Mouse (Mus musculus): Measurements from ENCODE around the gene Rfc5. TPM values are rescaled to one million over a fixed set of nuclear protein-coding genes. Genes with fewer than 3 reads are reported as not detected.

Rfc5 gene
- total RNA-seq, 1 experiment: 173 TPM

DNA sequence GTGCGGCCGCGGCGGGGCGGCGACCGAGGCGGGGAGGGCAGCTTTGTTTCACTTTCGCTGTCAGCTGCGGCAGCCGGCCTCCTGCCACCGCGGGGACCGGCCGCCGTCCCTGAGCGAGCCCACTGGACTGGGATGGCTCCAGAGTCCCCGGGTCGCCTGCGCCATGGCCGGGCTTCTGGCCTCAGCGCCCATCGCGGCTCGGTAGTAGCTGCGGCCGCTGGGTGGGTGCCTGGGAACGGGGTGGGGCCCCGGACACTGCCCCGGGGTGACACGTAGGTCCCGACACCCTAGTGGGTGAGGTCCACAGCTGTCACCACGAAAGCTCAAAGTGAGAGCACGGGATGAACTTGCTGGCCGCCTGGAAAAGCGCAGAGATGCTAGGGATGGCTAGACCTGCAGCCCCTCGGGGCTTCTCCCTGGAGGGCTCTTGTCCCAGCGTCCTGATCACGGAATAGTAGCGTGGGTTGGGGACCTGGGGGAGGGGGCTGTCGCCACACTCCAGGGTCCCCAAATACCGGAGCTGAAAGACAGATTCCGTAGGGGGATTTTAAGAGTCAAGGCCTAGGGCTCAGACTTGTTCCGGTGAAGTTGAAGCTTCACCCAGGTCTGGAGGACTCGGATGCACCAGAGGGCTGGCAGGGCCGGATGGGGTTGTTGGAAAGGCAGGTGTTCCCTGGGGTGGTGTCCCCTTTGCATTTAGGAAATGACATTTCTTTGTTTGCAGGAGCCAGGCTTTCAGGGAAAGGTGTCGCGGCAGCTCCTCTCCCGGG is 31.2 kb downstream of the Rfc5 start:
- no peak for DNase-seq (ENCODE audit: low read depth, low spot score)

DNA sequence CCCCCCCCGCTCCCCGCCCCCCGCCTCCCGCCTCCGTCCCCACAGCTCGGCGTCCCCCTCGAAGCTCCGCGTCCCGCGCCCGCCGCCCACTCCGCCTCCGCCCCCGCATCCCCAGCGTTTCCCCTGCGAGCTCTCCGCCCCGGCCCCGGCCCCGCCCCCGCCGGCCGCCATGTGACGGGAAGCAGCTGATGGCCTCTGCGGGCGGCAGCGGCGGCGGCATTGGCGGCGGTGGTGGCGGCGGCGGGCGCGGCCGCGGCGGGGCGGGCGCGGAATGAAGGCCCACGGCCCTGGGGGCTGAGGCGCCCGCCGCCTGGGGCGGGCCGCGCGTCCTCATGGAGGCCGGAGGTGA is 31.7 kb downstream of the Rfc5 start, which contains the start of gene Wsb2:
Gene Wsb2, plus strand, starts transcription at position 176 of the 349 bp plus-strand sequence.
- peaks cover 6% of the 10 kb centered on the region; the same call in 1 of the 2 replicates for H3K36me3 ChIP-seq (ENCODE audit: control insufficient read depth, insufficient read depth, low read length, poor library complexity, severe bottlenecking)
- in situ Hi-C loops (cut with MboI; ENCODE audit: low sequenced_read_pairs in 2 of 2, unreplicated experiment in 2 of 2): no loop called here
- H3K4me1 ChIP-seq (ENCODE audit: control insufficient read depth in 2 of 2, insufficient read depth in 2 of 2, low read length in 2 of 2, poor library complexity in 1 of 2): peaks cover 22 to 28% of the 10 kb centered on the region in 2 experiments
- peak within 1 kb of the TSS; percentile 97 for H3K27ac ChIP-seq (ENCODE audit: insufficient read depth, low read depth, low read length, poor library complexity, severe bottlenecking)
- no peaks in the 10 kb centered on the region for H3K9me3 ChIP-seq (ENCODE audit: control insufficient read depth, insufficient read depth, low read depth, low read length)
- peak within 1 kb of the TSS; percentile 76 for H3K9ac ChIP-seq (ENCODE audit: insufficient read depth, low read depth, low read length, poor library complexity, severe bottlenecking)
- TF ChIP-seq ZC3H11A (IDR thresholded peaks at IDR 0.05; ENCODE audit: borderline replicate concordance, low read depth, low read length) (no peak), ZNF384 (IDR thresholded peaks at IDR 0.05; ENCODE audit: low read depth, low read length) (no peak), MAFK (IDR thresholded peaks at IDR 0.05; ENCODE audit: insufficient read depth, low read depth, low read length) (no peak), CHD2 (IDR thresholded peaks at IDR 0.05; ENCODE audit: low read depth, low read length) (no peak), HCFC1 (IDR thresholded peaks at IDR 0.05; ENCODE audit: borderline replicate concordance, insufficient read depth, low read length) (no peak)
- no peak for DNase-seq (ENCODE audit: low read depth, low spot score)
- H3K4me3 ChIP-seq (ENCODE audit: insufficient read depth in 1 of 2, low read depth in 1 of 2, low read length in 2 of 2, poor library complexity in 1 of 2, severe bottlenecking in 1 of 2): peak within 1 kb of the TSS; percentile 71 to 80

More for the DNA sequence above, 31.2 kb downstream of the Rfc5 start:
- no peak for TF ChIP-seq MAFK (IDR thresholded peaks at IDR 0.05; ENCODE audit: insufficient read depth, low read depth, low read length)
- TF ChIP-seq ZNF384 (IDR thresholded peaks at IDR 0.05; ENCODE audit: low read depth, low read length): no peak
- no peak for TF ChIP-seq ZC3H11A (IDR thresholded peaks at IDR 0.05; ENCODE audit: borderline replicate concordance, low read depth, low read length)
- no peak for TF ChIP-seq HCFC1 (IDR thresholded peaks at IDR 0.05; ENCODE audit: borderline replicate concordance, insufficient read depth, low read length)
- TF ChIP-seq CHD2 (IDR thresholded peaks at IDR 0.05; ENCODE audit: low read depth, low read length): no peak
- no peaks in the 10 kb centered on the region for H3K9me3 ChIP-seq (ENCODE audit: control insufficient read depth, insufficient read depth, low read depth, low read length)
- H3K9ac ChIP-seq (ENCODE audit: insufficient read depth, low read depth, low read length, poor library complexity, severe bottlenecking): peak overlapping the region; percentile 76
- peak overlapping the region; percentile 71 to 80 for H3K4me3 ChIP-seq (ENCODE audit: insufficient read depth in 1 of 2, low read depth in 1 of 2, low read length in 2 of 2, poor library complexity in 1 of 2, severe bottlenecking in 1 of 2)
- H3K4me1 ChIP-seq (ENCODE audit: control insufficient read depth in 2 of 2, insufficient read depth in 2 of 2, low read length in 2 of 2, poor library complexity in 1 of 2): peaks cover 24 to 30% of the 10 kb centered on the region in 2 experiments
- in situ Hi-C loops (cut with MboI; ENCODE audit: low sequenced_read_pairs in 2 of 2, unreplicated experiment in 2 of 2): no loop called here
- peak overlapping the region; percentile 97 for H3K27ac ChIP-seq (ENCODE audit: insufficient read depth, low read depth, low read length, poor library complexity, severe bottlenecking)
- peaks cover 4% of the 10 kb centered on the region; the same call in 1 of the 2 replicates for H3K36me3 ChIP-seq (ENCODE audit: control insufficient read depth, insufficient read depth, low read length, poor library complexity, severe bottlenecking)

GRCm38 (mm10) chr5:117356365-117357128 is 32.3 kb downstream of the Rfc5 start:
- TF ChIP-seq HCFC1 (IDR thresholded peaks at IDR 0.05; ENCODE audit: borderline replicate concordance, insufficient read depth, low read length) (no peak), CHD2 (IDR thresholded peaks at IDR 0.05; ENCODE audit: low read depth, low read length) (0 out of 2 replicates have a peak, but pooled peaks have one; percentile 28)
- peak overlapping the region; percentile 58 for H3K9ac ChIP-seq (ENCODE audit: insufficient read depth, low read depth, low read length, poor library complexity, severe bottlenecking)
- H3K36me3 ChIP-seq (ENCODE audit: control insufficient read depth, insufficient read depth, low read length, poor library complexity, severe bottlenecking): peaks cover 4% of the 10 kb centered on the region; the same call in 1 of the 2 replicates
- peak overlapping the region; percentile 97 for H3K27ac ChIP-seq (ENCODE audit: insufficient read depth, low read depth, low read length, poor library complexity, severe bottlenecking)
- peaks cover 17 to 26% of the 10 kb centered on the region in 2 experiments for H3K4me1 ChIP-seq (ENCODE audit: control insufficient read depth in 2 of 2, insufficient read depth in 2 of 2, low read length in 2 of 2, poor library complexity in 1 of 2)
- in situ Hi-C loops (cut with MboI; ENCODE audit: low sequenced_read_pairs in 2 of 2, unreplicated experiment in 2 of 2): no loop called here
- peak overlapping the region; percentile 61 to 71 for H3K4me3 ChIP-seq (ENCODE audit: insufficient read depth in 1 of 2, low read depth in 1 of 2, low read length in 2 of 2, poor library complexity in 1 of 2, severe bottlenecking in 1 of 2)
- DNase-seq (ENCODE audit: low read depth, low spot score): peak; percentile 72
- H3K9me3 ChIP-seq (ENCODE audit: control insufficient read depth, insufficient read depth, low read depth, low read length): no peaks in the 10 kb centered on the region

DNA sequence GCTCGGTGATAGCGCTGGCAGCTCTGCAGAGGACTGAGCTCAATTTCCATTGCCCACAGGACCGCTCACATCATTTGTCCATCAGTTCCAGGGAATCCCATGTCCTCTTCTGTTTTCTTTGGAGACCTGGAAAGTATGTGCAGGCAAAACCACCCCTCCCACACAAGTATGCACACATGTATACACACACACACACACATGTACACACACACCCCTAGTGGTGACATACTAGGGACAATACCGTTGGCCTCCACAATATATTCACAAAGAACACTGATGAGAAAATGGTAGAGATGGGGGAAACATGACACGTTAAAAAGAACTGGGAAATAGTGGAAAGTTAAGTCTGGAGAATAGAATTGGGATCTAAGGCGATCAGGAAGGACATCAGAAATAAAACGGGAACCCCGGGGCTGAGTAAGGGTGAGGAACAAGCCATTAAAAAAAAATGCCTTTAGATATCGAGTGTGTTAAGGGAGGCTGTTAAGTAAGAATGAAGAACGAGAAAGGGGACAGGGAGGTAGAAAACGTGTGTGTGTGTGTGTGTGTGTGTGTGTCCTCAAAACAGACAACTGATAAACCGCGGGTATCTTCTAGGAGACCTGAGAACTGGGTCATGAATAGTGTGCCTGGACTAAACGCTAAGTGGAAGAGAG is 33.1 kb downstream of the Rfc5 start:
- no peak for DNase-seq (ENCODE audit: low read depth, low spot score)
- in situ Hi-C loops (cut with MboI; ENCODE audit: low sequenced_read_pairs in 2 of 2, unreplicated experiment in 2 of 2): no loop called here
- H3K36me3 ChIP-seq (ENCODE audit: control insufficient read depth, insufficient read depth, low read length, poor library complexity, severe bottlenecking): peaks cover 4% of the 10 kb centered on the region; the same call in 1 of the 2 replicates
- H3K4me1 ChIP-seq (ENCODE audit: control insufficient read depth in 2 of 2, insufficient read depth in 2 of 2, low read length in 2 of 2, poor library complexity in 1 of 2): peaks cover 12 to 24% of the 10 kb centered on the region in 2 experiments
- H3K4me3 ChIP-seq (ENCODE audit: insufficient read depth in 1 of 2, low read depth in 1 of 2, low read length in 2 of 2, poor library complexity in 1 of 2, severe bottlenecking in 1 of 2): peak overlapping the region; percentile 61 to 71
- H3K9me3 ChIP-seq (ENCODE audit: control insufficient read depth, insufficient read depth, low read depth, low read length): no peaks in the 10 kb centered on the region
- H3K9ac ChIP-seq (ENCODE audit: insufficient read depth, low read depth, low read length, poor library complexity, severe bottlenecking): peak overlapping the region; percentile 58; the same call in 1 of the 2 replicates
- H3K27ac ChIP-seq (ENCODE audit: insufficient read depth, low read depth, low read length, poor library complexity, severe bottlenecking): peak overlapping the region; percentile 97; the same call in 1 of the 2 replicates
- no peak for TF ChIP-seq HCFC1 (IDR thresholded peaks at IDR 0.05; ENCODE audit: borderline replicate concordance, insufficient read depth, low read length)
- TF ChIP-seq ZC3H11A (IDR thresholded peaks at IDR 0.05; ENCODE audit: borderline replicate concordance, low read depth, low read length): no peak
- TF ChIP-seq CHD2 (IDR thresholded peaks at IDR 0.05; ENCODE audit: low read depth, low read length): no peak
- TF ChIP-seq ZNF384 (IDR thresholded peaks at IDR 0.05; ENCODE audit: low read depth, low read length): no peak
- no peak for TF ChIP-seq MAFK (IDR thresholded peaks at IDR 0.05; ENCODE audit: insufficient read depth, low read depth, low read length)
